Mouse (Mus musculus) T-helper 2 cell (primary cell): Measurements from ENCODE around the gene Cenpk.
"Not testable (repeated sequence)": the region's sequence is repeated elsewhere in the genome, so short reads cannot be mapped to it uniquely, and the experiment has no call there.

ENCODE experiments used
- in situ Hi-C: fragments of 300-600 bp; cut with MboI, MseI; formaldehyde crosslinking; loops from one replicate; pipeline ENCODE4 v1.15.1; 2025; ENCODE audit warnings: high pct_unique_total_duplicates

Cenpk gene

DNA sequence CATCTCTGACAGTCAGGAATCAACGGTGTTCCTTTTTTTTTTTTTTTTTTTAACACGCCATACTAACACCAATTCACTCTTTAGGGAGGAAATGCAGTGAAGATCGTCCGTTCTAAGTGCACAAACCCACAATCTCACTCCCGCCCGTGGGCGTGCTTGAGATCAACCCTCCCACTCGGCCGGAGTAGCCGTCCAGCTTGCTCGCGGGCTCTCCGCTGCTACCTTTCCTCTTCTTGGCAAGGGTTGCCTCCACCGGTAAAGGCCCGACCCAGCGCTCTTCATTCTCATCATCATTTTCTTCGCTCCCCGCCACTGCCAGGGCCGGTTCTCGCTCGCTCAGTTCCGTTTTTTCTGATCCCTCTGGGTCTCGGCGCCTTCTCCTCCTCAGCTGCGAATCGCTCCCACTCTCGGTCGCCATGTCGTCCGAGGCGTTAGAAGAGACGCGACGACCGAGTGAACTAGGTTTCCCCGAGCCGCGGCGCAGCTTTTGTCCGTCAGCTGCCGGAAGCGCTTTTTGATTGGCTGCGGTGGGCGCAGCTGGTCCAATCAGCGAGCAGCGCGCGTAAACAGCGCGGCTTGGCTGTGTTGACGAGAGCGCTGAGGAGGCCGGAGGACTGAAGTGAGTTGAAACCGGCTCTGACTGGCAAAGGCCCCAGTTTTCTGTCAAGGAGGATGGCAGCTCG is at the start of gene Cenpk, which contains the start of gene Ppwd1:
Gene Cenpk, plus strand, starts transcription at position 228 of the 683 bp plus-strand sequence.
Gene Ppwd1, minus strand, starts transcription at position 460 of the 683 bp plus-strand sequence.
- in situ Hi-C loops: no loop called here

DNA sequence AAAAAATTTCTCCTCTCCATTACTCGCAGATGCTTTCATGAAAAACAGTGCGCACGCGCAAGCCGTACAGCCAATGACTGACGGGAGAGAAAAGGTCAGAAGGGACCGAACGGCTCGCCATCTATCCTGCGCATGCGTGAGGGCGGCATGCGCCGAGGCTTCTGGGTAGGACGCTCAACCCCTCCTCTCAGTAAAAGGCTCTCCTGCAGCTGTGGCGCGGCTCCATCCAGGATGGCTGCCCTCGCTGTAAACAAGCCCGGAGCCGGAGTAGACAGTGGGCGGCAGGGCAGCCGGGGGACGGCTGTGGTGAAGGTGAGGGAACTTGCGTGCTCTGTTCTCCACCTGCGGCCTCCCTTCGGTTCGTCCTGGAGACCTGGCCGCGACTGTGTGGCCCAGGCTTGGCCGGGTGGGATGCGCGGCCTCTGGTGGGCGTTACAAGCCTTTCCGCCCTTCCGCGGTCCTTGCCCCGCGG is 49.7 kb upstream of the Cenpk start, which contains the start of gene Trim23:
Gene Trim23, plus strand, starts transcription at position 148 of the 472 bp plus-strand sequence.
- in situ Hi-C loops: no loop called here

DNA sequence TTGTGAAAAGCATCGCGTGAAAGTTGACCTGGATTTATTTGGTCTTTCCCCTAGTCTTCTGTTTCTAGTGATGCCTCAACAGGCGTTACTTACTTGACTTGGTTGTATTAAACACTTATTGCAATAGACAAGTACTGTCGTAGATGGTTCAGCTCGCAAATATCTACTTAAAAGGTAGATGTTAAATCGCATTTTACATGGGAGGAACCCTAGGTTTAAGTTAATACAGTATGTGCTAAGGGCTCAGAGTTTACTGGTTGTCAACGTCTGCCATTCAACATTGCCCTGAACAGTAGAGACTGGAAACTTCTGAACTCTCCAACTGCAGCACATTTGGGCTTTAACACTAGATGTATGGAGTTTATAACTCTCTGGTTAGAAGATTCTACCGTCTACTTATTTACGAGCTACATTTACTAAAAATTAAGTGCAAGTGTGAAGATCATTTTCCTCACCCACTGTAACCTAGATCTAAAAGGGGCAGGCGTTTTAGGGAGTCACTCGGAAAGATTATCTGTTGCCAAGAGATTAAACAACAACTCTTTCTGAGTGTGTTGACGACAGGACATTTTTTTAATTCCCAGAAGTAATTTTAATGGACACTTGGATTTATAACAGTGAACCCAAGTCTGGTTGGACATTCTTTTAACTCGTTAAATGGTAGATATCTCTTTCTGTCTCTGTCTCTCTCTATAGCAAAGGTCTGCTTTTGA is 49.1 kb upstream of the Cenpk start:
- in situ Hi-C loops: no loop called here

DNA sequence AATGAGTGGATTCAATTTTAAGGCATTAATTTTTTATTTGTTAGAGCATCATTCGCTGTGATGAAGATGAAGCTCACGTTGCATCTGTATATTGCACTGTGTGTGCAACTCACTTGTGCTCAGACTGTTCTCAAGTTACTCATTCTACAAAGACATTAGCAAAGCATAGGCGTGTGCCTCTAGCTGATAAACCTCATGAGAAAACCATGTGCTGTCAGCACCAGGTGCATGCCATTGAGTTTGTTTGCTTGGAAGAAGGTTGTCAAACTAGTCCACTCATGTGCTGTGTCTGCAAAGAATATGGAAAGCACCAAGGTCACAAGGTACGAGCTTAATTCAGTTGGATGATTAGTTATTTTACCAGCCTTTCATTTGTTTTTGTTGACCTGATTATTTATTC is 41.1 kb upstream of the Cenpk start:
- in situ Hi-C loops: no loop called here

DNA sequence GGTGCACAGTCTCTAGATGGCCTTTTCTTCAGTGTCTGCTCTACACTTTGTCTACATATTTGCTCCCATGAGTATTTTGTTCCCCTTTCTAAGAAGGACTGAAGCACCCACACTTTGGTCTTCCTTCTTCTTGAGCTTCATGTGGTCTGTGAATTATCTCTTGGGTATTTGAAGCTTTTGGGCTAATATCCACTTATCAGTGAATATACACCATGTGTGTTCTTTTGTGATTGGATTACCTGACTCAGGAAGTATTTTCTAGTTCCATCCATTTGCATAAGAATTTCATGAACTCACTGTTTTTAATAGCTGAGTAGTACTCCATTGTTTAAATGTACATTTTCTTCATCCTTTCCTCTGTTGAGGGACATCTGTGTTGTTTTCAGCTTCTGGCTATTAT is 32.5 kb upstream of the Cenpk start:
- in situ Hi-C loops: not testable (repeated sequence)

DNA sequence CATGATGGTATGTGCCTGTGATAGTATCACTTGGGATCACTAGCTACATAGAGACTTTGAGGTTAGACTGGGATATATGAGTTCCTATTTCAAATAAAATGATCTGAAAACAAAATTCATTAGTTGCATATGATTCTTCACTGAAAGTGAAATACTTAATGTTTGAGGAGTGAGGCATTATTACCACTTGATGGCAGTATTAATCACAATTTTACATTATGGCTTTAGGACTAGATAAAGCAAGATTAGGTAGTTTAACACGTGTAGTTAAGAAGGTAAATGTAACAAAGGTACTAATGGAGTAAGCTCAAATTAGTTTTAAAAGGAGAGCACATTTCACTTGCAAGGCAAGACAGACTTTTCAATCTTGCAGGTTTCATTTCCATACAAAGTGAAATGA is 24.1 kb upstream of the Cenpk start:
- in situ Hi-C loops: no loop called here

DNA sequence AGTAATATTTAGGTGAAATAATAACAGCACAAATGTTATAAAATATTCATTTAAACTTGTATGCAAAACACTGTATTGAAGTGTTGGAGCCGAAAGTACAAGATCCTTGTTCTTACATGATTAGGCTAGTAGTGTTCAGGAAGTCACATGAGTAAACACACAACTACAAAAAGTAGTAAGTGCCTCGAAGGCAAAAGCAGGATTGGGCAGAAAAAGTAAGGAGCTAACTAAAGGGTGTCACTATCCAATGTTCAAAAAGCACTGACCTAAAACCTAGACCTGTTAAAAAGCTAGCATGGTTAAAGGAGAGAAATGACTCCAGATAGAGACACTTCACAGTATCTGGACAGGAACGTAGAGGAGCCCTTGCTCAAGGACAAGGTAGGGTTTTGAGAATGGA is 933 bp upstream of the Cenpk start:
- in situ Hi-C loops: no loop called here

DNA sequence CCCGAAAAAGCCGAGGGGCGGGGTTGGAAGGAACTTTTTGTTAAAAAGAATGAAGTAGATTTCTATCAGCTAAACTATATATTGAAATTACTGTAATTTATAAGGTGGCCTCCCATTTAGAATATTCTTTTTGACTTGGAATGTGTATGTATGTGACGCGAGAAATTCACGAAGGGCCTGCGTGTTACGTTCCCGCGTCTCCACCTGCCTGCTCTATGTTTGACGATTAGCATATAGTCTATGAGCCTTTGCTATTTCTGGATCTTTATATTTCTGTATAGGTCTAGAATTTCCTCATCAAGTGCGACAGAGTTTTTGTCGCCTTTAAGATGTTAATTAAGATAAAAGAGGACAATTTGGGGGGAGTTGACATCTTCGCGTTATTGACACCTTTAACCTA is 770 bp downstream of the Cenpk start:
- in situ Hi-C loops: no loop called here

DNA sequence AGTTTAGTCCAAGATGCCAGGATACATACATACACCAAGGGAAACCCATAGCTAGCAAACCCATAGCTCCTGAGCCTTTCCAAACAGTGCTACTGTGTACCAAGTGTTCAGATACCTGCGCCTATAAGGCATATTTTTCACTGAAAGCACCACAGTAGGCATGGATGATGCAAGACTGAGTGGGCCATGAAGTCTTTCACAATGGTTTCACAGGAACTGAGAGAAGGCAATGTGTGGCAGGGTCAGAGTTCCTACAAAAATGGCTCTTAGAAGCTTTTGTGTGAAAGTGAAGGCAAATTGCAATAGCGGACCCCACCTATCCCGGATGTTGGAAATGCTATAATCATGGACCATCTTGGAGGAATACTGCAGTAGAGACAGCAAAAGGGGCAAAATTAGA is 30.6 kb downstream of the Cenpk start:
- in situ Hi-C loops: no loop called here

DNA sequence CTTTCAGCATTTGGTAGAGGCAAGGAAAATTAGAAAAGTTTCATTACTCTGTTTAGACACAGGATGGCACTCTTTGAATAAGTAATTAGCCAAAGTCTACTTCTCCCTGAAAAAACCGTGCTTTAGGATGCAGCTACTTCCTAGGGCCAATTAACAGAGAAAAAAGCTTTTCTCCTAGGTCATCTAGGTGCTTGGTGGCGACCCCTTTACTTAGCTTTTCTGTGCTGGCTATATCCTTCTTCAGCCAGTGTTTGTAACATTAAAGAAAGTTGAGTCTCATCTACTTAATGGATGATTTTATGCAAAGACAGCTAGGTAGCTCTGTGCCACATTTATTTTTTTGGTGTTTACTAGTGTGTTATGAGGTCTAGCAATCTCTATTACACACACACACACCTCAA is 56.6 kb downstream of the Cenpk start:
- in situ Hi-C loops: loop anchor here (10.0 to 25.0 kb wide), 2 partner anchors 340 to 502 kb away; partner anchors contain the start of gene Srek1ip1

DNA sequence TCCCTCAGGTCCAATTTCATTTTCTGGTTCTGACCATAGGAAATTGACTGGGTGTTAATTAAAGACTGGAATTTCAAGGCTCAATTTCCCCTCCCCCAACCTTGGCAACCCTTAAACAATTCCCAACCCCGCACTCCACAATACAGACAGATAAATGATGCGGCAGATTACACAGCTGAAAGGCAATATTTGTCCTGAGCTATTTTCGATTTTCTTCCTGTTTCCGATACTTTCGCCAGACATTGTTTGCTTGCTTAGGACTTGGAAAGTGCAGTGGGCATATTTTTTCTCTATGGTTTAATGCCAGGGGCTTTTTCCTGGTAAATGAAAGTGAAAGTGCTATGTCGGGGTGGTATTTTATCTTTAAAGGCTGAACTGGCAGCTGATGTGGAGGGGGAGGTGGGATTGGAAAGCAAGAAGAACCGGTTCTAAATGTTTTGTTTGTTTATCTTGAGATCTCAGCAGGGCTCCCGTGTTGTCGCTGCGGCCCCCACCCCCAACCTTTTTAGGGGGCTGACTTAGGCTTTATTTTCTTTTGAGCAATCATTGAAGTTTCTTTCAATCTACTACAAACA is 57.4 kb downstream of the Cenpk start:
- in situ Hi-C loops: loop anchor here (10.0 to 25.0 kb wide), 2 partner anchors 339 to 501 kb away; partner anchors contain the start of gene Srek1ip1

DNA sequence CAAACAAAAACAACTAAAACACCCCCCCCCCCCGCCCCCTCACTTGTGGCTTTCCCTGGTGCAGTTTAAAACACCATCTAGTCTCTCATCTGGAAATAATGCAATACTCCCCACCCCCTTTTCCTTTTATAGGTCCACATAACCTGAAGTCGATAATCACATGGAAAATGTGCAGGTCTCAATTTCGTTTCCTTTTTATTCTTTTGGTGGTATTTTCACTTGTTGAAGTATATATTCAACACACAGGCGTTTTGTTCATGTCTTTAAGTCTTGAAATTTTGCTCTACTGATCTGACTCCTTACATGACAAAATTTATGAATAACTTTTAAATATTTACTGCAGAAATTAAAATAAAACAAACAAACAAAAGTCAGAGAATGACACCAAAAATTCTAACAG is 57.9 kb downstream of the Cenpk start:
- in situ Hi-C loops: loop anchor here (10.0 to 25.0 kb wide), 2 partner anchors 338 to 501 kb away; partner anchors contain the start of gene Srek1ip1

DNA sequence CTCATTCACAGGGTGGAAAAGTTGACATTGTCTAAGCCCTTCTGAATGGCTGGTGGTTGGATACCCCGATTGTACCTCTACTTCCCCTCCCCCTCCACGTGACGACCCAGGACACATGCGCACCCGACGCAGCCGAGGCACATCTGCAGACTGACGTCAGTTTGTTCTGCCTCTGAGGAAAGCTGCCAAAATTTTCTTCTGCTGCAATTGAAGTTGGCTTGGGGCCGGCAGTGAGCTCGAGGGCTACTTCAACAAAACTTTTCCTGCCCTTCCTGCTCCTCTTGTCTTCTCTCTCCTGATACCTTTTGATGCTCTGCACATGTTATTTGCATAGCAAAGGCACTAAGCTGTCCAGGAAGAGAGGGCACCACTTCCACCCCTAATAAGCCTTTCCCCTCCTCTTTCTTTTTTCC is 58.5 kb downstream of the Cenpk start:
- in situ Hi-C loops: loop anchor here (10.0 to 25.0 kb wide), 2 partner anchors 338 to 500 kb away; partner anchors contain the start of gene Srek1ip1

DNA sequence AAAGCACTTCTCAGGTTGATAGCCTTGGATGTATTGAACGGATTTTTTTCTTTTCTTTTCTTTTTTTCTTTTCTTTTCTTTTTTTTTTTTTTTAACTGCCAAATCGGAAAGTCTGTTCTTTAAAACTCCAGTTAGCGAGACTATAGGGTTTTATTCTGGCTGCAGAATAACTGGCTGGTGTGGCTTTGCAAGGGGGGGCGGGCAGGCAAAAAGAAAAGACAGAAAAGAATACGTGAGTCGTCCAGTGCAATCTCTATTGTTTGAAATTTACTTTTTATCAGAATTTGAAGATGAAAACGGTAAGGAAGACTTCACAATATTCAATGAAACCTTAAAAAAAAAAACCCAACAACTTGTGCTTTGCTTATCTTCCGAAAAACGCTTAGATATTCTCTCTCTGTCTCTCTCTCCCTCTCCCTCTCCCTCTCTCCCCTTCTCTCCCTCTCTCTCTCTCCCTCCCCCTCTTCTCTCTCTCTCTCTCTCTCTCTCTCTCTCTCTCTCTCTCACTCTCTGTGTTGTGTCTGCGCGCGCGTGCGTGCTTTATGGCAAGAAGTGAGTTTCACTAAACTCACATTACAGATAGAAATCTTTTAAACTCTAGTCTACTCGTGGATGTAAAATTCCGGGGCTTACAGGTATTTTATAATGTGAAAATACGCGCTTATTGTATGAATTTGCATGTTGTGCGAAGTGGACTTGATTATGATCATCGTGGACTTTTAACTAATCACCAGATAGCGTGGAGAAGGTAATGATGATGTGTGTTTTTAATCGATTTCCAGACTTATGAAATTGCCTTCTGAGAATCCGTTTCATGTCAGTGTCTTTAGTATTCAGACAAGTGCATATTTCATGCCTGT is 59.2 kb downstream of the Cenpk start, which contains the start of gene Adamts6:
Gene Adamts6, plus strand, starts transcription at position 470 of the 860 bp plus-strand sequence.
- in situ Hi-C loops: loop anchor here (10.0 to 25.0 kb wide), 2 partner anchors 337 to 500 kb away; partner anchors contain the start of gene Srek1ip1

DNA sequence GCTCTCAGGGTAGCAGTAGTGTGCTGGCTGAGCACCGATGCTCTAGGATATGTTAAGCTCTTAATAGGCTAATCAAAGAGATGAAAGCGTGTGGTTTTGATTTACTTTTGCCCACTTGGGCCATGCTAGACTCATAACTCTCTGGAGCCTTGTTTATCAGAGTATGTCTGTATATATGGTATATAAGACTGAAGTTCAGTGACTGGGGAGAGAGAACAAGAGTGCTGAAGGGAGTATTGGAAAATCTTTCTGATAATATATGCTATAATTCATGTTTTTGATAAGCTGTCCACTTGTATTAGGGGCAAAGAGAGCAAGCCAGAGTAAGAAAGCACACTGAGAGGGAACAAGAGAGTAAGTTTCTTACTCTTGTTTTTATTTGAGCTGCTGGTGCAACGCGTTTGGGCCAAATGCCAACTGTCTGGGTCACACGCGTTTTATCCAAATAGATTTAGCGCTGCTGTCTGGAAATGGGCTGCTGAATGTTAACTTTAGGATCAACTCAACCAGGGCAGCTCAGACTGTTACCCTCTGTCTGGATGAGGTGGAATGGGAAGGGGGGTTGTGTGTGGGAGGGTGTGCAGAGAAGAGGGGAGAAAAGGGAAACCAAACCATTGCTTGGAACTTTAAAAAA is 59.9 kb downstream of the Cenpk start:
- in situ Hi-C loops: loop anchor here (10.0 to 25.0 kb wide), 2 partner anchors 336 to 499 kb away; partner anchors contain the start of gene Srek1ip1

DNA sequence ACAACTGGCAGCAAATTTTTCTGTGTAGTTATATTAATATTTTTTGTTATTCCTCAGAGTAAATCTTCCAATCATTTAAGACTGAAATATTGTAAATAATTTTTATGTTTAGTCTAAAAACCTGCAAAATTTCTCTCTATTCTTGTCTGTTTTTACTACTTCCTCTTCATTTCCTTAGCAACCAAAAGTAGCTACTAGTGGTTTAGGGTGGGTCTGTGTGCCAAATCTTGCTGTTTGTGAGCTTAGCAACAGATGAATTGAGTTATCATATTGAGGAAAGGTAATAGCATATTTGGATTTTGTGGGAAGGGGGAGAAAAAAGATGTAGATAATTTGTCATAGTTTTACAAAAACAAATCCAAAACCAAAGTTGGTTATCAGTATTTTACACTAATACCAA is 60.8 kb downstream of the Cenpk start:
- in situ Hi-C loops: loop anchor here (10.0 to 25.0 kb wide), 2 partner anchors 336 to 498 kb away; partner anchors contain the start of gene Srek1ip1

DNA sequence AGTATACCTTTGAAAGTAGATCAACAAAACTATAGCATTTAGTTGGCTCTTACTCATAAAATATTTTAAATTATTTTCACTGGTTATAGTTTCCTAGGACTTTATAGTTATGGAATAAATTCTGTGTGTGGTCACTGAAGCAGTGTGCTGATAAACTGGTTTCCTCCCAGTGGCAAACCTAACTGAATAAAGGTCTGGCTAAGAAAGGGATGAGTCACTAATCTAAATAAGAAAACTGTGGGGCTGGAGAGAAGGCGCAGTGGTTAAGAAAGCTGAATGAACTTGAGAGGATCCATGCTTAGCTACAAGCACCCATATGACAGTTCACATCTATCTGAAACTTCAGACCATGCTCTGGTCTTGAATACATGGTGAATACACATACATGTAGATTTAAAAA is 67.1 kb downstream of the Cenpk start:
- in situ Hi-C loops: loop anchor here (25.0 kb wide), 1 partner anchor 492 kb away; the partner anchor contains the start of gene Srek1ip1
